Mouse (Mus musculus) CH12.LX (cell line): ENCODE data around the gene Arsb. TPM values are rescaled to one million over a fixed set of nuclear protein-coding genes. Genes with fewer than 3 reads are reported as not detected.

Experiments used
- DNase-seq: peaks from one replicate; pipeline ENCODE4 v3.0.0-alpha.2; 2013; ENCODE audit errors: extremely low read depth
- H3K27ac ChIP-seq: 2 replicates; pipeline ENCODE4 v1.5.1; 2012; ENCODE audit warnings: low read depth, mild to moderate bottlenecking, control low read depth, moderate library complexity; ENCODE audit not compliant: insufficient read depth
- H3K27me3 ChIP-seq: replicated peaks from 2 replicates; pipeline ENCODE3; 2012; ENCODE audit warnings: inconsistent platforms
- H3K36me3 ChIP-seq, 2 experiments: replicated peaks in 1 of 2; 2 replicates each; pipeline versions ENCODE3 to v1.6.1; 2012; ENCODE audit warnings: inconsistent platforms in 1 of 2, low read length in 1 of 2, mild to moderate bottlenecking in 1 of 2, mixed read lengths in 1 of 2, moderate library complexity in 1 of 2; ENCODE audit not compliant: control insufficient read depth in 1 of 2, insufficient read depth in 1 of 2
- H3K4me1 ChIP-seq, 2 experiments: 2 replicates each; pipeline ENCODE4 v1.6.1; 2012; ENCODE audit warnings: inconsistent platforms in 1 of 2, moderate library complexity in 1 of 2; ENCODE audit not compliant: insufficient read depth in 2 of 2, control insufficient read depth in 1 of 2
- H3K4me2 ChIP-seq: 2 replicates; pipeline ENCODE4 v1.6.1; 2012; ENCODE audit warnings: low read depth, mild to moderate bottlenecking, control low read depth; ENCODE audit not compliant: poor library complexity, insufficient read depth, severe bottlenecking
- H3K4me3 ChIP-seq, 3 experiments: fragments of 150-350 bp in 1 of 3; sonication (generic) in 1 of 3; replicated peaks in 1 of 3; 2 replicates each; pipeline versions ENCODE3 to v1.5.1; 2011 to 2012; ENCODE audit warnings: low read depth in 2 of 3, low read length in 2 of 3, mild to moderate bottlenecking in 2 of 3, moderate library complexity in 2 of 3, control low read depth in 1 of 3, improper control_type of control experiment in 1 of 3, inconsistent platforms in 1 of 3, mixed read lengths in 1 of 3; ENCODE audit not compliant: poor library complexity in 1 of 3
- H3K79me2 ChIP-seq: replicated peaks from 2 replicates; pipeline ENCODE4 v1.6.1; 2012; ENCODE audit warnings: mild to moderate bottlenecking, moderate library complexity; ENCODE audit not compliant: control insufficient read depth, poor library complexity, insufficient read depth, severe bottlenecking; ENCODE audit errors: extremely low read depth
- H3K9ac ChIP-seq: 2 replicates; pipeline ENCODE4 v1.6.1; 2012; ENCODE audit warnings: low read depth, mild to moderate bottlenecking, control low read depth, moderate library complexity; ENCODE audit not compliant: insufficient read depth
- H3K9me3 ChIP-seq: replicated peaks from 2 replicates; pipeline ENCODE3; 2012; ENCODE audit warnings: low read length, inconsistent platforms, mixed read lengths
- CHD1 ChIP-seq: IDR thresholded peaks from 2 replicates; pipeline ENCODE4 v1.6.1; 2012; ENCODE audit warnings: low read depth, low read length, improper control_type of control experiment, inconsistent platforms
- EP300 ChIP-seq: IDR thresholded peaks from 2 replicates; pipeline ENCODE4 v1.6.1; 2011; ENCODE audit warnings: low read length, improper control_type of control experiment
- ETS1 ChIP-seq: conservative IDR thresholded peaks from 2 replicates; pipeline ENCODE4 v1.6.1; 2012; ENCODE audit warnings: low read depth, mild to moderate bottlenecking, inconsistent platforms, low read length, improper control_type of control experiment, moderate library complexity
- GABPA ChIP-seq: IDR thresholded peaks from 2 replicates; pipeline ENCODE4 v1.6.1; 2012; ENCODE audit warnings: low read depth, low read length, improper control_type of control experiment, inconsistent platforms; ENCODE audit not compliant: insufficient replicate concordance
- HCFC1 ChIP-seq: IDR thresholded peaks from 2 replicates; pipeline ENCODE4 v1.6.1; 2012; ENCODE audit warnings: low read depth, mild to moderate bottlenecking, inconsistent platforms, low read length, improper control_type of control experiment
- IRF4 ChIP-seq: IDR thresholded peaks from 2 replicates; pipeline ENCODE4 v1.6.1; 2014; ENCODE audit warnings: low read depth, mild to moderate bottlenecking, inconsistent platforms, low read length, improper control_type of control experiment
- JUND ChIP-seq: conservative IDR thresholded peaks from 2 replicates; pipeline ENCODE4 v1.6.1; 2011; ENCODE audit warnings: low read depth, low read length, improper control_type of control experiment
- MAFK ChIP-seq: IDR thresholded peaks from 2 replicates; pipeline ENCODE4 v1.6.1; 2011; ENCODE audit warnings: low read length, improper control_type of control experiment; ENCODE audit not compliant: insufficient replicate concordance
- MEF2A ChIP-seq: IDR thresholded peaks from 2 replicates; pipeline ENCODE4 v1.6.1; 2014; ENCODE audit warnings: low read depth, mild to moderate bottlenecking, inconsistent platforms, low read length, improper control_type of control experiment, borderline replicate concordance
- MXI1 ChIP-seq: IDR thresholded peaks from 2 replicates; pipeline ENCODE4 v1.6.1; 2011; ENCODE audit warnings: mild to moderate bottlenecking, low read depth, low read length, improper control_type of control experiment
- MYC ChIP-seq: IDR thresholded peaks from 2 replicates; pipeline ENCODE4 v1.6.1; 2011; ENCODE audit warnings: low read depth, mild to moderate bottlenecking, improper control_type of control experiment, low read length
- NELFE ChIP-seq: IDR thresholded peaks from 2 replicates; pipeline ENCODE4 v1.6.1; 2011; ENCODE audit warnings: low read depth, low read length, improper control_type of control experiment
- POLR2A ChIP-seq: IDR thresholded peaks from 2 replicates; pipeline ENCODE4 v1.6.1; 2011; ENCODE audit warnings: low read depth, mild to moderate bottlenecking, improper control_type of control experiment, low read length
- POLR2AphosphoS2 ChIP-seq: IDR thresholded peaks from 2 replicates; pipeline ENCODE4 v1.6.1; 2011; ENCODE audit warnings: low read depth, low read length, improper control_type of control experiment
- SIN3A ChIP-seq: IDR thresholded peaks from 2 replicates; pipeline ENCODE4 v1.6.1; 2012; ENCODE audit warnings: low read length, improper control_type of control experiment, inconsistent platforms
- SMC3 ChIP-seq: IDR thresholded peaks from 2 replicates; pipeline ENCODE4 v1.6.1; 2011; ENCODE audit warnings: low read depth, low read length, improper control_type of control experiment
- TBP ChIP-seq: conservative IDR thresholded peaks from 2 replicates; pipeline ENCODE4 v1.6.1; 2011; ENCODE audit warnings: low read depth, low read length, improper control_type of control experiment
- TCF12 ChIP-seq: IDR thresholded peaks from 2 replicates; pipeline ENCODE4 v1.6.1; 2014; ENCODE audit warnings: low read depth, mild to moderate bottlenecking, inconsistent platforms, low read length, improper control_type of control experiment
- USF1 ChIP-seq: IDR thresholded peaks from 2 replicates; pipeline ENCODE4 v1.6.1; 2014; ENCODE audit warnings: low read depth, mild to moderate bottlenecking, inconsistent platforms, low read length, improper control_type of control experiment
- ZC3H11A ChIP-seq: IDR thresholded peaks from 2 replicates; pipeline ENCODE4 v1.6.1; 2012; ENCODE audit warnings: low read depth, mild to moderate bottlenecking, inconsistent platforms, low read length, improper control_type of control experiment
- ZMIZ1 ChIP-seq: IDR thresholded peaks from 2 replicates; pipeline ENCODE4 v1.6.1; 2012; ENCODE audit warnings: low read depth, mild to moderate bottlenecking, inconsistent platforms, low read length, improper control_type of control experiment
- ZNF384 ChIP-seq: IDR thresholded peaks from 2 replicates; pipeline ENCODE4 v1.6.1; 2012; ENCODE audit warnings: low read depth, low read length, improper control_type of control experiment, inconsistent platforms
- dilution Hi-C: fragments of 300-500 bp; cut with MboI; formaldehyde crosslinking; loops from 2 replicates; pipeline ENCODE4 v1.14.3; 2020; ENCODE audit warnings: low sequenced_read_pairs; ENCODE audit not compliant: extremely low pct_unique_long_range_greater_than_20kb, extremely low pct_ligation_motif_present
- in situ Hi-C: fragments of 300-500 bp; cut with MboI; formaldehyde crosslinking; loops from 3 replicates; pipeline ENCODE4 v1.14.3; 2019; ENCODE audit warnings: low sequenced_read_pairs, low pct_ligation_motif_present, low pct_unique_long_range_greater_than_20kb, mixed read lengths
- polyA plus RNA-seq: library from polyadenylated mRNA; unstranded; fragments of >175 nt; gene quantifications from 2 replicates; pipeline ENCODE4 v1.2.1, GENCODE M21; 2012; ENCODE audit warnings: low read depth; ENCODE audit not compliant: insufficient read length
- total RNA-seq, 2 experiments: library from RNA; depleted of rRNA; stranded (reverse); fragments of 300-350 nt in 1 of 2; fragments of >200 nt in 1 of 2; gene quantifications; 2 replicates each; pipeline ENCODE4 v1.2.3; 2012 to 2014

Arsb gene
- total and polyA plus RNA-seq, 3 experiments = 1.0 to 9.8 (median 2.0) TPM

GRCm38 (mm10) chr13:93848615-93849014 is 77.2 kb downstream of the Arsb start:
- in situ Hi-C loops = no loop called here
- no peak overlapping the region for H3K9ac ChIP-seq

DNA sequence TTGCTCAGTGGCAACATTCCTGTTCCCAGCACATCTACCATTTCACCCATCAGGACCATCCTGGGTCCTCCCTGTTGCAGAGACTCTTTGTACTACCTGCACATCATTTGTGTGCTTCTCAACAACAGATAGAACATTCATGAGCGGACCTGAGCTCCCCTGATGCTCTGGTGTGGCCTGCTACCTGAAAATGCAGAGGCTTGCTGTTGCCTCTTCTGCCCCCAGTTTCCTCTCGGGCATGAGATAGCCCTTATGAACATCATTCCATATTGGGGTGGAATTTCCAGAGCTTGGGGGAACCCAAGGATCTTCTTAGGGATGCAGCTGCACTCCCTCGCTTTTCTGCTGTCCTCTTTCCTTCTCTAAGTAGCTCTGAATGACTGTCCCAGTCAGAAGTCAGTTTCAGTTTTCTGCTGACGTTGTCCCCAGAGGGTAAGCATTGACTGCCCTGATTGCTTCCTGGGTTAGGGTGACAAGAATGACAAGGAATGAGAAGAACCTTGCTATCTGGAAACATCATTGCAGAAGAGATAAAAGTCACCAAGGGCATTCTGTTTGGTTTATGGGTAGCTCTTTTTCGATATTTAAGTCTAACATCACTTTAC is 78.4 kb downstream of the Arsb start:
- Histone ChIP-seq H3K4me1 (peaks cover 16 to 60% of the 10 kb centered on the region in 2 experiments), H3K27ac (0 out of 2 replicates have a peak overlapping the region, but pooled peaks have one; percentile 38), H3K79me2 (no peaks in the 10 kb centered on the region), H3K9ac (no peak overlapping the region), H3K9me3 (no peaks in the 10 kb centered on the region), H3K4me2 (0 out of 2 replicates have a peak overlapping the region, but pooled peaks have one; percentile 22), H3K4me3 (no peak overlapping the region), H3K27me3 (no peaks in the 10 kb centered on the region), H3K36me3 (peaks cover 0 to 2% of the 10 kb centered on the region in 2 experiments)
- TF ChIP-seq USF1 (no peak), POLR2AphosphoS2 (no peak), NELFE (no peak), SIN3A (no peak), TCF12 (0 out of 2 replicates have a peak, but pooled peaks have one; percentile 31), HCFC1 (no peak), JUND (no peak), CHD1 (no peak), TBP (peak; percentile 89), ETS1 (peak; percentile 42), MEF2A (peak; percentile 14; the same call in 1 of the 2 replicates), MAFK (peak; percentile 66; the same call in 1 of the 2 replicates), EP300 (no peak; the same call in 1 of the 2 replicates), IRF4 (peak; percentile 67), ZMIZ1 (peak; percentile 87), MYC (no peak), POLR2A (peak; percentile 57), MXI1 (no peak), ZNF384 (no peak), GABPA (no peak)
- DNase-seq = peak; percentile 83
- in situ Hi-C loops = no loop called here
- dilution Hi-C loops = no loop called here

More at GRCm38 (mm10) chr13:93848615-93849014, 77.2 kb downstream of the Arsb start:
- H3K9me3 ChIP-seq = no peaks in the 10 kb centered on the region
- peaks cover 13 to 48% of the 10 kb centered on the region in 2 experiments for H3K4me1 ChIP-seq
- no peak overlapping the region for H3K4me3 ChIP-seq
- H3K36me3 ChIP-seq = peaks cover 0 to 2% of the 10 kb centered on the region in 2 experiments
- no peak for TF ChIP-seq SMC3
- no peak for TF ChIP-seq CHD1
- TF ChIP-seq EP300 = no peak
- TF ChIP-seq ETS1 = no peak
- TF ChIP-seq ZC3H11A = no peak
- DNase-seq = peak; percentile 14
- no peak overlapping the region for H3K4me2 ChIP-seq
- no peaks in the 10 kb centered on the region for H3K27me3 ChIP-seq
- dilution Hi-C loops = no loop called here
- no peak overlapping the region for H3K27ac ChIP-seq
- no peaks in the 10 kb centered on the region for H3K79me2 ChIP-seq
